Mouse (Mus musculus) megakaryocyte, embryonic 14.5 days (primary cell): Measurements from ENCODE around the gene Olfr803.

Experiments
- FLI1 ChIP-seq: IDR thresholded peaks from 2 replicates; pipeline ENCODE4 v1.6.1; 2012; ENCODE audit warnings: low read length, inconsistent platforms, mixed read lengths
- GATA1 ChIP-seq: IDR thresholded peaks from 3 replicates; pipeline ENCODE4 v1.6.1; 2012; ENCODE audit warnings: mixed read lengths, low read length, inconsistent platforms, borderline replicate concordance

GRCm38 (mm10) chr10:129673765-129674164 lies 20.3 kb downstream of the Olfr803 start, which contains the start of gene Olfr801:
- TF ChIP-seq GATA1 (no peak), FLI1 (no peak)
